Mouse (Mus musculus): ENCODE results near the gene Abt1.

- TF ChIP-seq CTCF (IDR thresholded peaks at IDR 0.05; ENCODE audit: low read depth, low read length) = peak; percentile 93
- peak; percentile 68; the same call in 1 of the 2 replicates for TF ChIP-seq EP300 (IDR thresholded peaks at IDR 0.05; ENCODE audit: insufficient read depth, low read depth, low read length)
Measured at GRCm38 (mm10) chr13:23432562-23433201, 9.0 kb upstream of the Abt1 start.

All from ES-Bruce4 (cell line).